ENCODE assay signal across 20 mouse cellular contexts in genomic region chr3:108792420-108792819, GRCm38 (mm10). TPM values are rescaled to one million over a fixed set of nuclear protein-coding genes. Genes with fewer than 3 reads are reported as not detected.
"Had no signal": no experiment of that assay in that cellular context is flagged by ENCODE, and none has a peak within 500 bp of the region (broad histone marks: within the 10 kb centered on the region; RNA-seq: fewer than 3 reads in every experiment).

No protein-coding gene starts in this region.

- H3K4me2 ChIP-seq: liver, embryonic 11.5 days; lung, embryonic 14.5 days; midbrain, embryonic 12.5 days; midbrain, embryonic 15.5 days; neural tube, embryonic 12.5 days; neural tube, embryonic 15.5 days had no signal

- H3K9ac ChIP-seq: liver, embryonic 14.5 days; liver, postnatal 0 days; lung, embryonic 14.5 days; midbrain, embryonic 12.5 days; midbrain, embryonic 15.5 days; neural tube, embryonic 12.5 days; neural tube, embryonic 15.5 days had no signal

- DNase-seq: kidney, postnatal 14 days; kidney, postnatal 4 days; left cerebral cortex, postnatal 4 days; liver, postnatal 0 days; lung, embryonic 14.5 days; right cerebral cortex, adult 18-20 months; right cerebral cortex, postnatal 14 days; right cerebral cortex, postnatal 4 days; thymus, adult 2 months; thymus, postnatal 25 days had no signal

- ATAC-seq: liver, postnatal 0 days; lung, postnatal 0 days; midbrain, embryonic 15.5 days had no signal

- H3K4me1 ChIP-seq: midbrain, embryonic 12.5 days; midbrain, embryonic 15.5 days; neural tube, embryonic 15.5 days had no signal

- H3K27me3 ChIP-seq: midbrain, embryonic 12.5 days; midbrain, embryonic 15.5 days; neural tube, embryonic 12.5 days; neural tube, embryonic 15.5 days had no signal

- H3K27ac ChIP-seq: liver, embryonic 14.5 days; macrophage; midbrain, embryonic 12.5 days; midbrain, embryonic 15.5 days; neural tube, embryonic 12.5 days; neural tube, embryonic 15.5 days had no signal

- H3K9me3 ChIP-seq: midbrain, embryonic 12.5 days; midbrain, embryonic 15.5 days; neural tube, embryonic 12.5 days; neural tube, embryonic 15.5 days had no signal

- H3K4me3 ChIP-seq: midbrain, embryonic 12.5 days; midbrain, embryonic 15.5 days; neural tube, embryonic 12.5 days; neural tube, embryonic 15.5 days had no signal

- H3K36me3 ChIP-seq: midbrain, embryonic 15.5 days had no signal

RNA-seq across cellular contexts. Expression of gene Aknad1, which starts 53.0 kb away (rescaled TPM):
- total RNA-seq: layer of hippocampus, adult 18-20 months; left cerebral cortex, adult 8-10 months; left cerebral cortex, postnatal 4 days had no signal
- polyA plus RNA-seq: macrophage; midbrain, embryonic 15.5 days had no signal
